Mouse (Mus musculus) limb, embryonic 13.5 days (tissue): ENCODE results near the gene Gm10964. TPM values are rescaled to one million over a fixed set of nuclear protein-coding genes. Genes with fewer than 3 reads are reported as not detected.

Experiments
- ATAC-seq: fragments of 200-750 bp; cut with Nextera tagmentation; 2 replicates; pipeline ENCODE4 v1.8.0; 2017; ENCODE audit warnings: low read depth, moderate number of reproducible peaks, moderate TSS enrichment; ENCODE audit not compliant: low FRiP score
- H3K27ac ChIP-seq: fragments of 300-500 bp; sonication (generic); 2 replicates; pipeline ENCODE4 v1.5.1; 2015; ENCODE audit warnings: inconsistent platforms, mild to moderate bottlenecking, moderate library complexity
- H3K27me3 ChIP-seq: fragments of 300-500 bp; sonication (generic); 2 replicates; pipeline ENCODE4 v1.6.1; 2015; ENCODE audit warnings: mild to moderate bottlenecking, inconsistent platforms
- H3K36me3 ChIP-seq: fragments of 300-500 bp; sonication (generic); 2 replicates; pipeline ENCODE4 v1.6.1; 2015; ENCODE audit warnings: inconsistent platforms, mild to moderate bottlenecking, moderate library complexity
- H3K4me1 ChIP-seq: fragments of 300-500 bp; sonication (generic); 2 replicates; pipeline ENCODE4 v1.6.1; 2015; ENCODE audit warnings: inconsistent platforms
- H3K4me2 ChIP-seq: fragments of 300-500 bp; sonication (generic); replicated peaks from 2 replicates; pipeline ENCODE4 v1.6.1; 2015; ENCODE audit warnings: inconsistent platforms, mild to moderate bottlenecking, moderate library complexity
- H3K4me3 ChIP-seq: fragments of 300-500 bp; sonication (generic); 2 replicates; pipeline ENCODE4 v1.5.1; 2015; ENCODE audit warnings: moderate library complexity, mild to moderate bottlenecking, inconsistent platforms
- H3K9ac ChIP-seq: fragments of 300-500 bp; sonication (generic); 2 replicates; pipeline ENCODE4 v1.6.1; 2015; ENCODE audit warnings: mild to moderate bottlenecking, inconsistent platforms
- H3K9me3 ChIP-seq: fragments of 300-500 bp; sonication (generic); 2 replicates; pipeline ENCODE4 v1.6.1; 2016; ENCODE audit warnings: inconsistent platforms
- WGBS: fragments of 180-500 bp; shearing (Covaris S2); methylation state at CpG from one replicate; pipeline ENCODE4 v1.1.7; 2015; 5-methylcytosine and 5-hydroxymethylcytosine counted together
- polyA plus RNA-seq: library from polyadenylated mRNA; unstranded; fragments of >200 nt; fragmentation: Nextera tagmentation; extraction: Ambion mirVana; gene quantifications from 2 replicates; pipeline ENCODE4 v1.2.1, GENCODE M21; 2015

Gene Gm10964
- polyA plus RNA-seq, 1 experiment from 2014 or later = not detected

- Histone ChIP-seq H3K27ac (peak overlapping the region; percentile 85), H3K4me3 (no peak overlapping the region), H3K4me1 (peaks cover 50% of the 10 kb centered on the region), H3K36me3 (no peaks in the 10 kb centered on the region), H3K9ac (no peak overlapping the region), H3K27me3 (no peaks in the 10 kb centered on the region), H3K9me3 (no peaks in the 10 kb centered on the region), H3K4me2 (no peak overlapping the region)
- peak; percentile 40 for ATAC-seq
- 42% methylated on average over 15 of the region's 15 CpGs for WGBS
Measured at GRCm38 (mm10) chr3:103716774-103717760, 22.1 kb upstream of the Gm10964 start.

- H3K4me1 ChIP-seq = peaks cover 50% of the 10 kb centered on the region
- no peak overlapping the region for H3K9ac ChIP-seq
- H3K27ac ChIP-seq = no peak overlapping the region
- H3K4me2 ChIP-seq = no peak overlapping the region
- no peak overlapping the region for H3K4me3 ChIP-seq
- 83% methylated on average over 4 of the region's 4 CpGs for WGBS
- H3K9me3 ChIP-seq = no peaks in the 10 kb centered on the region
- no peaks in the 10 kb centered on the region for H3K36me3 ChIP-seq
- H3K27me3 ChIP-seq = no peaks in the 10 kb centered on the region
- ATAC-seq = no peak
Measured at GRCm38 (mm10) chr3:103718728-103719127, 20.4 kb upstream of the Gm10964 start.

GRCm38 (mm10) chr3:103724137-103724536, 15.0 kb upstream of the Gm10964 start:
- Histone ChIP-seq H3K27ac (no peak overlapping the region), H3K4me3 (no peak overlapping the region), H3K4me1 (peaks cover 12% of the 10 kb centered on the region; the same call in 1 of the 2 replicates), H3K36me3 (no peaks in the 10 kb centered on the region), H3K9ac (no peak overlapping the region), H3K9me3 (no peaks in the 10 kb centered on the region), H3K27me3 (no peaks in the 10 kb centered on the region), H3K4me2 (no peak overlapping the region)
- ATAC-seq = no peak
- 66% methylated on average over 3 of the region's 3 CpGs for WGBS

- no peaks in the 10 kb centered on the region for H3K9me3 ChIP-seq
- 41% methylated on average over 3 of the region's 3 CpGs for WGBS
- no peaks in the 10 kb centered on the region for H3K27me3 ChIP-seq
- H3K4me1 ChIP-seq = peaks cover 7% of the 10 kb centered on the region; the same call in 1 of the 2 replicates
- H3K36me3 ChIP-seq = no peaks in the 10 kb centered on the region
- H3K9ac ChIP-seq = no peak overlapping the region
- H3K27ac ChIP-seq = no peak overlapping the region
- ATAC-seq = no peak
- no peak overlapping the region for H3K4me2 ChIP-seq
- H3K4me3 ChIP-seq = no peak overlapping the region
Measured at GRCm38 (mm10) chr3:103726642-103727041, 12.5 kb upstream of the Gm10964 start.

- Histone ChIP-seq H3K27ac (no peak overlapping the region), H3K36me3 (peaks cover 4% of the 10 kb centered on the region), H3K27me3 (no peaks in the 10 kb centered on the region), H3K9me3 (no peaks in the 10 kb centered on the region), H3K4me2 (no peak overlapping the region), H3K9ac (no peak overlapping the region), H3K4me3 (no peak overlapping the region), H3K4me1 (peaks cover 11% of the 10 kb centered on the region)
- no peak for ATAC-seq
- 40% methylated on average over 2 of the region's 2 CpGs for WGBS
Measured at GRCm38 (mm10) chr3:103727813-103728326, 11.3 kb upstream of the Gm10964 start.

GRCm38 (mm10) chr3:103729850-103730249, 9.3 kb upstream of the Gm10964 start:
- WGBS = 86% methylated on average over 9 of the region's 9 CpGs
- no peak for ATAC-seq

GRCm38 (mm10) chr3:103732116-103732515, 7.0 kb upstream of the Gm10964 start:
- Histone ChIP-seq H3K4me2 (no peak overlapping the region), H3K36me3 (peaks cover 4% of the 10 kb centered on the region), H3K27me3 (no peaks in the 10 kb centered on the region), H3K9me3 (no peaks in the 10 kb centered on the region), H3K27ac (no peak overlapping the region), H3K4me1 (peaks cover 46% of the 10 kb centered on the region), H3K9ac (no peak overlapping the region), H3K4me3 (no peak overlapping the region)
- no peak for ATAC-seq
- 89% methylated on average over 3 of the region's 3 CpGs for WGBS

More at GRCm38 (mm10) chr3:103729850-103730249, 9.3 kb upstream of the Gm10964 start:
- H3K27me3 ChIP-seq = no peaks in the 10 kb centered on the region
- H3K4me3 ChIP-seq = no peak overlapping the region
- H3K27ac ChIP-seq = no peak overlapping the region
- H3K36me3 ChIP-seq = peaks cover 4% of the 10 kb centered on the region
- no peak overlapping the region for H3K9ac ChIP-seq
- peaks cover 30% of the 10 kb centered on the region for H3K4me1 ChIP-seq
- no peak overlapping the region for H3K4me2 ChIP-seq
- no peaks in the 10 kb centered on the region for H3K9me3 ChIP-seq

- Histone ChIP-seq H3K36me3 (peaks cover 4% of the 10 kb centered on the region), H3K4me1 (peaks cover 50% of the 10 kb centered on the region), H3K4me2 (no peak overlapping the region), H3K27ac (peak overlapping the region; percentile 39; the same call in 1 of the 2 replicates), H3K27me3 (no peaks in the 10 kb centered on the region), H3K4me3 (no peak overlapping the region), H3K9ac (no peak overlapping the region), H3K9me3 (no peaks in the 10 kb centered on the region)
- ATAC-seq = no peak
- WGBS = 21% methylated on average over 2 of the region's 2 CpGs
Measured at GRCm38 (mm10) chr3:103733176-103733575, 6.0 kb upstream of the Gm10964 start.

- Histone ChIP-seq H3K27ac (peak overlapping the region; percentile 97), H3K9me3 (no peaks in the 10 kb centered on the region), H3K27me3 (no peaks in the 10 kb centered on the region), H3K4me3 (peak overlapping the region; percentile 49), H3K4me1 (peaks cover 56% of the 10 kb centered on the region), H3K9ac (peak overlapping the region; percentile 67), H3K36me3 (peaks cover 4% of the 10 kb centered on the region), H3K4me2 (peak overlapping the region; percentile 71)
- no peak for ATAC-seq
- 28% methylated on average over 19 of the region's 19 CpGs for WGBS
Measured at GRCm38 (mm10) chr3:103733799-103734695, 5.1 kb upstream of the Gm10964 start.

GRCm38 (mm10) chr3:103734696-103735519, 4.3 kb upstream of the Gm10964 start:
- WGBS = 7% methylated on average over 11 of the region's 11 CpGs
- H3K36me3 ChIP-seq = peaks cover 4% of the 10 kb centered on the region
- H3K27me3 ChIP-seq = no peaks in the 10 kb centered on the region
- H3K9ac ChIP-seq = peak overlapping the region; percentile 67
- no peaks in the 10 kb centered on the region for H3K9me3 ChIP-seq
- H3K4me3 ChIP-seq = peak overlapping the region; percentile 49
- peak; percentile 21; the same call in 1 of the 2 replicates for ATAC-seq
- H3K4me1 ChIP-seq = peaks cover 62% of the 10 kb centered on the region
- peak overlapping the region; percentile 71 for H3K4me2 ChIP-seq
- H3K27ac ChIP-seq = peak overlapping the region; percentile 97
